Mouse (Mus musculus) kidney, adult 9 months (tissue): Measurements from ENCODE around the gene Cubn.
A peak's percentile ranks its signal among the peaks of the same experiment; 100 is the strongest.

Experiments used
- DNase-seq: peaks from one replicate; pipeline ENCODE4 v3.0.0; 2022

Gene Cubn

GRCm38 (mm10) chr2:13491734-13492133 is at the start of gene Cubn:
Gene Cubn, minus strand, starts transcription at chr2:13491813.
- peak; percentile 85 for DNase-seq

- DNase-seq = no peak
Measured at GRCm38 (mm10) chr2:13539860-13540259, 48.2 kb upstream of the Cubn start.

GRCm38 (mm10) chr2:13538704-13539377 is 47.2 kb upstream of the Cubn start:
- no peak for DNase-seq

GRCm38 (mm10) chr2:13538258-13538657 is 46.6 kb upstream of the Cubn start:
- DNase-seq = no peak

DNA sequence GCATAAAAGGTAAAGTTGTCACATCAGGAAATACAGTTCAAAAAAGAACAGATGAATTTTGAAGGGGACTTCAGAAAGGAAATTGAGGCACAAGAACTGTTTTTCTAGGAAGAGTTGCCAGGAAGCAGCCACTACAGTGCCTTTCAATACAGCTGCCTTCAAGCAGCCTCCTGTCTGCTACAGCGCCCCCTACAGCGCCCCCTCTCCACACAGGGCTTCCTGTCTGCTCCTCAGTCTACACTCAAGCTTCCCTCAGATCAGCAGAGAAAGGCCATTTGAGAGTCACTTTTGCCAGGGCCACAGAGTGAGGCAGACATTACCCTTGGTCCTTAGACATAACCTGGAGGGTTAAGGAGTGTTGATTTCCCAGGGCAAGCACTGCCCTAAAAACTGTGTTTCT is 46.1 kb upstream of the Cubn start:
- no peak for DNase-seq

- DNase-seq = peak; percentile 39
Measured at GRCm38 (mm10) chr2:13536747-13537146, 45.1 kb upstream of the Cubn start.

GRCm38 (mm10) chr2:13530639-13531038 is 39.0 kb upstream of the Cubn start:
- no peak for DNase-seq

DNA sequence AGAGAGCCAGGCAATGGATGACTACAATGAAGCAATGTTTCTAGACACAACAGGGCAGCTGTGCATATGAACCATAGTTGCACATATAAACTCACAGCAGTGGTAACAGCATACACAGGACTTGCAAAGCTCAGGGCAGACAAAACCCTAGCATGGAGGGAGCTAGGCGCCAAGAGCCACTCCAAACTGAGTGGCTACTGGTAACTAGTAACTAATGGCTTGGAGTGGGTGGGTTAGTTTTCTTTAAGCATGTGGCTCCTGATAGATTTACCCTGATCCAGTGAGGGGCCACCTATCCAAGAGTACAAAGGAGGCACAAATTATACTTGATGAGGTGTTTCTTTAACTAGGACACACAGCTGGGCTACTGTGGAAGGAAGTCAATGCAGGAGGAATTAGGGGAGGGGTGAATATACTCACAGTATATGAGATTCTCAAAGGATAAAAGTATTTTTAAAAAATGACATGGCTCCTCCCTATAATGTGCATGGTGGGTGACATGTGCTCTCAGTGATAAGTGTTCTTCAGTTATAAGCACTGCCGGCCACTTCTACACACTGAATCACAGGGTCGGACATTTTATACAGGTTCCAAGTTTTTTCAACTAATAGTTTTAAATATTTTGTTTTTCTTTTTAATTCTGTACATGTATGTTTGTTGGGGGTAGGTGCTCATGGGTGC is 37.8 kb upstream of the Cubn start:
- DNase-seq = no peak

DNA sequence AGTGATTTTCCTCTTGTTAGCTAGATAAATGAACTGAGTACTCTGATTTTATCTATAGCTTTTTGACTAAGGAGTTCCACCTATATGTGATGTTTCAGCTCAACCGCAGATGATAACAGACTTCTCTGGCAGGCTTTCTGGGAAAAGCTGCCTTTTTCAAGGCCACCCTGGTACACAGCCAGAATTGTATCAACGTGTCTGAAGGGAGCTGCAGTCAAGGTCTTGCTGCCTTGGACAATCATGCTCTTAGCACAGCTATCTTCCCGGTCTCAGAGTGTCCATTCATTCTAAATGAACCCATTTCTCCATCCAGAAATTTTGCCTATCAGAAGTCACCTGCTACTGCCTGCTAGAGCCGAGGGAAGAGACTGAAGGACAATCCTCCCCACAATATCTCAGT is 35.9 kb upstream of the Cubn start:
- no peak for DNase-seq

- DNase-seq = no peak
Measured at GRCm38 (mm10) chr2:13527125-13527524, 35.5 kb upstream of the Cubn start.

GRCm38 (mm10) chr2:13526205-13526604 is 34.6 kb upstream of the Cubn start:
- no peak for DNase-seq

DNA sequence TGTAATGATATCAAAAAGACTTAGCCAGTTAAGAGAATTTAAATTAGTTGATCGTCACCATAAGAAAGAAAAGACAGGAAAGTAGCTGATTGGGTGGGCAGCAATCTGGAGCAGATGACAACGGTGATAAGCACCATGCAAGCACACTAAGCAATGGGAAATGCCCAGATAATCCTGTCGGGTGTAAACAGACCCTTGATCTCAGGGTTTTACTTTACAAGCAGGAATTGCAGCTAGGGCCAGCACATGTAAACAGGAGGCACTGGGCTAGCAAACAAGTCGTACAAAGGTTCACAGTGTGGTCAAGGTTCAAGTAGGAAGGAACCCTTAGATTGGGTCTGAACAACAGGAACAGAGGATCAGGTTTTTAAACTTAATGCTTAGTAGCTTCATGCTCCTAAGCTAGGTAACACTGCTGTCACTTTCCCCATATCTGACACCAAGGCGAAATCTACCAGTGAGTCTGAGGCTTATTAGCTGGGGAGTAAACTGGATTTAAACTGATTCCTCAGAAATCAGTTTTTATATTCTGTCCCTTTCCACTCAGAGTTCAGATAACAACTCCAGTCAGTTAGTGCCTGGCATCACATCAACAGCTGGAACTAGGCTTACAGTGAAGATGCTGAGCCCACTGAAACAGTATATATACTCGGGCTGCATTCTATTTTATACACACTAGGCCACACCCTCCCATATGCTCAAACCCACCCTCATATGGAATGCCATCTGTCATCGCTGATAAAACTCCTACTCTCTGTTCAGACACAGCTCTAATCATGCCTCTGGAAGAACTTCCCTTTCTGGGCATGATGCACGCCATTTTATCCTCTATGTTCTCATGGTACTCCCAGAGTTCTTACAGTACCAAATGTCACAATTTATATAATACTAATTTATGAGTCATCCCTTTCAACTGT is 32.2 kb upstream of the Cubn start:
- DNase-seq = peak; percentile 87

GRCm38 (mm10) chr2:13522106-13522505 is 30.5 kb upstream of the Cubn start:
- no peak for DNase-seq

DNA sequence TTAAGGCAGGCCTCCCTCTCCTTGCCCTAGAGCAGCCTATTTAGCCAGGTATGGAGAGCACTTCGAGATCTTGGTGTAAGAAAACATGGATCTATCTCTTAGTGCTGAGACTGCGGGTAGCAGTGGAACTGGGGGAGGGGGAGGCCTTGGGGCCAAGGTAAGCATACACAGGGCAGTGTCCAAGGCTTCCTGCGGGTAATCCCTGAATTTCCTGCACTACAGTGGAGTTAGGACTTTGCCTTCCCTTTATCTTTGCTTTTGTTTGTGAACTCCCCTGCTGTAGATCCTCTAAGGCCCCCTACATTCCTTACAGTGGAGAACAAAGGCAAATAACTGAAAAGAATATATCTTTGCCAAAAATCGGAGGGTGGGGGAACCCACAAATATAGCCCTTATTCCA is 23.3 kb upstream of the Cubn start:
- DNase-seq = no peak

GRCm38 (mm10) chr2:13502717-13503116 is 11.1 kb upstream of the Cubn start:
- DNase-seq = no peak

- DNase-seq = no peak
Measured at GRCm38 (mm10) chr2:13501553-13501952, 9.9 kb upstream of the Cubn start.

DNA sequence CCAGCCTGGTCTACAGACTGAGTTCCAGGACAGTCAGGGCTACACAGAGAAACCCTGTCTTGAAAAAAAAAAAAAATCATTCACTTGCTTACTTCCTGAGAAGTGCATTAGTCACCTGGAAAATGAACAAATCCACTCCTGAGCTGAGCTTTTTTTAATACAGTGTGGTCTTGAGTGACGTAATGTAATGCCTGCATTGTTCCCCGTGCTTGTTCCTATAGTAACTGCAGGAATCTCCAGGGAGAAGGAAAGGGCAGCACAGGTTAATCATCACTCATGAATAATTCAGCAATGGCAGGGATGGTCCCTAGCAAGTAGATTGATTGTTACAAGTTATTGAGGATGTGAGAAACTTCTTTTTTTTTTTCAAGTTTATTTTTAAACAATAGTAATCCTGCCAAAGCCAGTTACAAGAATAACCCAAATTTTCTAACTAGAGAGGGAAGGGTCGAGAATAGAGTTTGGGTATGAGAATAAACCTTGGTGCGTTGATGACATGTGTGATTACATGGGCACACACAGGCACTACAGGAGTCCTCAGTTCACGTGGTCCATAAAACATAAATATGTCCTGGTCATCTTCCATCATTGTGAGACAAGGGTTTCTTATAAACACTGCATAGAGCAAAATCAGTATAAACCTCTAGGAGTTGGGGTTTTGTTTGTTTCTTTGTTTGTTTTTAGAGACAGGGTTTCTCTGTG is 8.8 kb upstream of the Cubn start:
- DNase-seq = no peak

- no peak for DNase-seq
Measured at GRCm38 (mm10) chr2:13499196-13499595, 7.6 kb upstream of the Cubn start.

DNA sequence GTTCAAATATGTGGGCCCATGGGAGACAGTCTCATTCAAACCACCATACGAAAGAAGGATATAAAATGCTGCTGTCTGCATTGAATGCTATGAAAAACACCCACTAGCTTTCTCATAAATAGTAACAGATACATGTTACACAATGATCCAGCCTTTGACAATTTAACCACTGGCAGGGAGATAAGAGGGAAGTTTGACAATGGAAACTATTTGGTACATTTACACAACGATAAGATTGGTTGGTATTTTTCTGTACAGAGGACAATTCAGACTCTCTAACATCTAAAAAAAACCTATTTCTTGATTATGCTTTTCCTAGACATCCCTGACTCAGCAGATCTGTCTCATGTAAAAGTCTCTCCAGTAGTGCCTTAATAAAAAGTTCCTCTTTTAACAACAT is 4.5 kb upstream of the Cubn start:
- DNase-seq = no peak

DNA sequence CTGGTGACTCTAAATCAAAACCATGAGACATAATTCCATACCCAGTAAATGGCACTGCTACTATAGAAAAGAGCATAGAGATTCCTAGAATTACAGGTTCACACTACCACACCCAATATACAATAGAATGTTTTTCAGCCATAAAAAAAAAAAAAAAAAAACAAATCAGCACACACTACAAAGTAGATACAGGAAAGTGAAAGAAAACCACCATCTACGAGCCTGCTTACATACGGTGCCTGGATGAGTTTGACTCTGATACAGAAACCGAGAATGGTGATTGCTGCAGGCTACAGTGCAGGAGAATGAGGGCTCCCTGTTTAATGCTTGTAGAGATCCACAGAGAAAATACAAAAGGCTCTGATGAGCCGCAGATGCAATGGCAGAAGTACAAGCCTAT is 1.3 kb upstream of the Cubn start:
- DNase-seq = no peak

DNA sequence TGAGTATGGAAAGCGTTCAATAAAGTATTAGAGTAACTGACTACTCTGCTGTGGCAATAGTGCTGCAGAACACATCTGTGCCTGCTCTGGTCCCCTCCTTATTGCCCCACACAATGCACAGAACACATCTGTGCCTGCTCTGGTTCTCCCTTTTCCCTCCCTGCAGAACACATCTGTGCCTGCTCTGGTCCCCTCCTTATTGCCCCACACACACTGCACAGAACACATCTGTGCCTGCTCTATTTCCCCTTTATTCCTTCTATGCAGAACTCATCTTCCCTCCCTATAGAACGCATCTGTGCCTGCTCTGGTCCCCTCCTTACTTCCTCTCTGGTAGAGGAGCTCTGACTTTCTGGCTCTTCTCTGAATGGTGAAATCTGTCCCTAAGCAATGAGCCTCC is 1.1 kb downstream of the Cubn start:
- DNase-seq = no peak

DNA sequence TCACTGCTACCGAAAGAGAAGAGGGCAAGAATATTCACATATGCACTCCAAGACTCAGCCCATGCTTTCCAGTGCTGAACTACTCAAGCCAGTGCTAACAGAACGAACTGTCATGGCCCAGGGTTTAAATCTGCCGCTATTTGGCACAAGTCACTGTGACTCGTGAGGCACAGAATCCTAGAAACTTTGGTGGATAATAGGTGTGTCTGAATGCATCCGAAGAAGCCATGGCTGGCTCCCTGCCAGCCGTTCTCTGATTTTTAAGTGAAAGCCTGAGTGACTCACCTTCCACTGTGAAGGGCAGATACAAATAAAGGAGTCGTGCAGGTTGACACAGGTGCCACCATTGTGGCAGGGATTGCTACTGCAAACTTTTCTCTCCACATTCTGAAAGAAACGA is 5.1 kb downstream of the Cubn start:
- DNase-seq = no peak

DNA sequence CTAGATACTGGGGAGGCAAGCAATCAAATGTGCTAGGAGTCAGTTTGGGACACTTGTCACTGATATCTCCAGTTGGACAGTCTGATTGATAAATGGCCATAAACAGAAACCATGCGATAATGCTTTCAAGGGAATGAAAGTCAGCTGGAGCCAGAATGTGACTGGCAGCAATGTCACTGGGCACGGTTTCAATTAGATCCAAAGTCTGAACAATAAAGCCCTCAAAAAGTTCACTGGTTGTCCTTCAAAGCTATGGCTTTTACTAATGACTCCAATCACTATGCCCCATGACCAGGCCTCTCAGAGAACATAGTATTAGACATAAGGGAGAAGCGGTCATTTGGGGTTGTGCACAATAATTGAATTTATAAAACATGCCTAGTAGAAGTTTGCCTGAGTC is 7.0 kb downstream of the Cubn start:
- DNase-seq = peak; percentile 61
